Mouse (Mus musculus) forebrain, embryonic 11.5 days (tissue): ENCODE data around the gene Hhatl. TPM values are rescaled to one million over a fixed set of nuclear protein-coding genes. Genes with fewer than 3 reads are reported as not detected.

Experiments
- ATAC-seq: fragments of 200-750 bp; cut with Nextera tagmentation; replicated peaks from 2 replicates; pipeline ENCODE4 v1.8.0; 2017; ENCODE audit warnings: moderate TSS enrichment; ENCODE audit not compliant: low FRiP score
- DNase-seq: peaks from one replicate; pipeline ENCODE4 v3.0.0-alpha.2; 2017; ENCODE audit warnings: low spot score
- H3K27ac ChIP-seq: fragments of 300-500 bp; sonication (generic); 2 replicates; pipeline ENCODE4 v1.5.1; 2014; ENCODE audit warnings: low read depth, low read length
- H3K27me3 ChIP-seq: fragments of 300-500 bp; sonication (generic); 2 replicates; pipeline ENCODE4 v1.6.1; 2014; ENCODE audit warnings: mild to moderate bottlenecking, low read length, mixed read lengths; ENCODE audit not compliant: control insufficient read depth, insufficient read depth
- H3K36me3 ChIP-seq: fragments of 300-500 bp; sonication (generic); 2 replicates; pipeline ENCODE4 v1.6.1; 2014; ENCODE audit warnings: mild to moderate bottlenecking, low read length, moderate library complexity, mixed read lengths; ENCODE audit not compliant: control insufficient read depth, insufficient read depth
- H3K4me1 ChIP-seq: fragments of 300-500 bp; sonication (generic); replicated peaks from 2 replicates; pipeline ENCODE4 v1.6.1; 2014; ENCODE audit warnings: low read length, mixed read lengths; ENCODE audit not compliant: control insufficient read depth, insufficient read depth
- H3K4me2 ChIP-seq: fragments of 300-500 bp; sonication (generic); 2 replicates; pipeline ENCODE4 v1.6.1; 2014; ENCODE audit warnings: low read depth, mild to moderate bottlenecking, low read length, moderate library complexity, mixed read lengths; ENCODE audit not compliant: severe bottlenecking
- H3K4me3 ChIP-seq: fragments of 300-500 bp; sonication (generic); 2 replicates; pipeline ENCODE4 v1.5.1; 2014; ENCODE audit warnings: low read depth, low read length
- H3K9ac ChIP-seq: fragments of 300-500 bp; sonication (generic); 2 replicates; pipeline ENCODE4 v1.6.1; 2014; ENCODE audit warnings: low read length
- H3K9me3 ChIP-seq: fragments of 300-500 bp; sonication (generic); 2 replicates; pipeline ENCODE4 v1.6.1; 2016; ENCODE audit warnings: low read length, mixed read lengths; ENCODE audit not compliant: control insufficient read depth
- WGBS: fragments of 180-500 bp; shearing (Covaris S2); extraction: QIAGEN DNeasy Blood & Tissue Kit; methylation state at CpG from one replicate; pipeline ENCODE4 v1.1.7; 2014; 5-methylcytosine and 5-hydroxymethylcytosine counted together
- polyA plus RNA-seq: library from polyadenylated mRNA; unstranded; fragments of >200 nt; fragmentation: Nextera tagmentation; extraction: Ambion mirVana; gene quantifications from 2 replicates; pipeline ENCODE4 v1.2.1, GENCODE M21; 2014

The Hhatl gene
- polyA plus RNA-seq, 1 experiment from 2014 or later = 0.11 TPM

DNA sequence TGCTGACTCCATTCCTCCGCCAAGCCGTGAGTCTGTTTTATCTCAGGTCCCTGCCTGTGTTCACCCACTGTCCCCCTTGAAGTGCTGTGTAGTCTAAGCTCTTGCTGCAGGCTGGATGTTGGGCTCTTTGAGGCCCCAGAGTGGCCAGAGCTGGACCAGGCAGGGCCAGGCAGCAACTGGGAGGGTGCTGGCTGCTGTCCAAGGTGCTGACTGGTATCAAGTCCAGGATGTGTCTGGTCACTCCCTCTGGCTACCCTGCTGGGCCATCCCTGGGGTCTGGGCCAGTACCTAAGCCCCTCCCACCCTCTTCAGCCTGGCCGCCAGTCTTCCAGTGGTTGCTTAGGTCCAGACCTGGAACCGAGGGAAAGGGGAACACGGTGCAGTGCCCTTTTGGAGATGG is 1.1 kb downstream of the Hhatl start:
- Histone ChIP-seq H3K27me3 (no peaks in the 10 kb centered on the region), H3K27ac (no peak overlapping the region), H3K36me3 (no peaks in the 10 kb centered on the region), H3K9me3 (no peaks in the 10 kb centered on the region), H3K4me2 (no peak overlapping the region), H3K4me3 (no peak overlapping the region), H3K4me1 (no peaks in the 10 kb centered on the region), H3K9ac (no peak overlapping the region)
- WGBS = 13% methylated on average over 5 of the region's 5 CpGs
- ATAC-seq (no peak), DNase-seq (peak; percentile 77)

DNA sequence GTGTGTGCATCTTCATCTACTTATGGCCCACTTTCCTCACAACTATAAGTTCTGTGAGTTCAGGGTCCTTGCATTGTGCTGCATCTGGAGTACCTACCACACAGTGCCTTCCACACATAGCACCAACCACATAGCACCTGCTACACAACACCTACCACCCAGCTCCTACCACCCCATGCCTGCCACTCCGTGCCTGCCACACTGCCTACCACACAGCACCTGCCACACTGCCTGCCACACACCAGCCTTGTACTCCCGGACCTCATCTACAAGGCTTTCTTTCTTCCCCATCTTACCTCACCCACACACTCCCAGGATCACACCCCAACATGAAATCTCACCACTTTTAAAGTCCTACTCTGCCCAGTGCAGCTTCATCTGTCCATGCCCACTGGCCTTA is 5.9 kb downstream of the Hhatl start:
- 82% methylated on average over 2 of the region's 2 CpGs for WGBS
- Histone ChIP-seq H3K9me3 (no peaks in the 10 kb centered on the region), H3K9ac (no peak overlapping the region), H3K4me1 (no peaks in the 10 kb centered on the region), H3K4me2 (no peak overlapping the region), H3K27ac (no peak overlapping the region), H3K36me3 (no peaks in the 10 kb centered on the region), H3K27me3 (no peaks in the 10 kb centered on the region), H3K4me3 (no peak overlapping the region)
- no peak for ATAC-seq
- no peak for DNase-seq

DNA sequence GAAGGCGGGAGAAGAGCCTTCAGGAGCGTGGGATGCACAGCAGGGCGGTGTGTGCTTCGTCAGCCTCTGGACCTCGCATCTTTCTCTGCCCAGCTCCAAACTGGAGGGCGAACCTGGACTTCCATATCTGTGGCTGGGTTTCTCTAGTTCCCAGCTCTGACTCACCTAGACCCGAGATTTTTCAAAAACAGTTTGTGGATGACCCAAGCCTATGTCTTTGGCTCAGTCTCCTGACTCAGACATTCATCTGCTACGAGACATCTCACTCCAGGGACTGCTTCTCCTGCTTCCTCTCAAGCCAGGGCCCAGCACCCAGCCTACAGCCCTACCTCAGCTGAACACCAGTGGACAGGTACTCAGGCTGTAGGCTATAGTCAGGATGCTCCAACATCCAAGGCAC is 7.0 kb downstream of the Hhatl start:
- no peak overlapping the region for H3K4me2 ChIP-seq
- H3K9me3 ChIP-seq = no peaks in the 10 kb centered on the region
- no peak for DNase-seq
- H3K27me3 ChIP-seq = no peaks in the 10 kb centered on the region
- H3K36me3 ChIP-seq = no peaks in the 10 kb centered on the region
- H3K4me3 ChIP-seq = no peak overlapping the region
- no peaks in the 10 kb centered on the region for H3K4me1 ChIP-seq
- no peak overlapping the region for H3K27ac ChIP-seq
- 81% methylated on average over 8 of the region's 8 CpGs for WGBS
- no peak overlapping the region for H3K9ac ChIP-seq
- ATAC-seq = no peak

DNA sequence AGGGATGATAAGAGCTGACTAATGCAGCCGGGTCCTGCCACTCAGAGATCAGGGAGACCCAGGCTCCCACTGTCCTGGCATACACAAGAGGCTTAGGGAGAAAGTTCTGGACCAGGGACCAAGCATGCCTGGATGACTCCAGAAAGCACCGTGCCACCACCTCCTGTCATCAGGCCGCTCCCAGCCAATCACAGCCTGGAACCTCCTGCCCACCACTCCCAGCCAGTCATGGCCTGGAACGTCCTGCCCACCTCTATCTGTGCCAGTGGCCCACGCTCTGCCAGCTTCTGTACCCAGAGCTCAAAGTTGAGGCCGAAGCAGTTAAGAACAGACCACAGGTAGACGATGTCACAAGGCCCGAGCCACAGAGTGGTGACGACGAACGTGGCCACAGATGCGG is 7.5 kb downstream of the Hhatl start:
- DNase-seq (no peak), ATAC-seq (no peak)
- Histone ChIP-seq H3K9ac (no peak overlapping the region), H3K27ac (no peak overlapping the region), H3K4me1 (no peaks in the 10 kb centered on the region), H3K27me3 (no peaks in the 10 kb centered on the region), H3K4me2 (no peak overlapping the region), H3K9me3 (no peaks in the 10 kb centered on the region), H3K36me3 (no peaks in the 10 kb centered on the region), H3K4me3 (no peak overlapping the region)
- 89% methylated on average over 12 of the region's 12 CpGs for WGBS

DNA sequence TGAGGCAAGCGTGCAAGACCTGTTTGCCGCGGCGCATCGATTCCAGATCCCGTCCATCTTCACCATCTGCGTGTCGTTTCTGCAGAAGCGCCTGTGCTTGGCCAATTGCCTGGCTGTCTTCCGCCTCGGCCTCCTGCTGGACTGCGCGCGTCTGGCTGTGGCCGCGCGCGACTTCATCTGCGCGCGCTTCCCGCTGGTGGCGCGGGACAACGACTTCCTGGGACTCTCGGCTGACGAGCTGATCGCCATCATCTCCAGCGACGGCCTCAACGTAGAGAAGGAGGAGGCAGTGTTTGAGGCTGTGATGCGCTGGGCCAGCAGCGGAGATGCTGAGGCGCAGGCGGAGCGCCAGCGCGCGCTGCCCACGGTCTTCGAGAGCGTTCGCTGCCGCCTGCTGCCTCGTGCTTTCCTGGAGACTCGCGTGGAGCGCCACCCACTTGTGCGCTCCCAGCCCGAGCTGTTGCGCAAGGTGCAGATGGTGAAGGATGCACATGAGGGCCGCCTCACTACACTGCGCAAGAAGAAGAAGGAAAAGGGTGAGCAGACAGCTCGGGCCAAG is 14.2 kb downstream of the Hhatl start:
- Histone ChIP-seq H3K27ac (no peak overlapping the region), H3K36me3 (no peaks in the 10 kb centered on the region), H3K4me3 (peak overlapping the region; percentile 22; the same call in 1 of the 2 replicates), H3K4me1 (peaks cover 3% of the 10 kb centered on the region; the same call in 1 of the 2 replicates), H3K9me3 (no peaks in the 10 kb centered on the region), H3K9ac (no peak overlapping the region), H3K4me2 (peak overlapping the region; percentile 49), H3K27me3 (peaks cover 24% of the 10 kb centered on the region)
- 19% methylated on average over 54 of the region's 54 CpGs for WGBS
- no peak for DNase-seq
- no peak for ATAC-seq

DNA sequence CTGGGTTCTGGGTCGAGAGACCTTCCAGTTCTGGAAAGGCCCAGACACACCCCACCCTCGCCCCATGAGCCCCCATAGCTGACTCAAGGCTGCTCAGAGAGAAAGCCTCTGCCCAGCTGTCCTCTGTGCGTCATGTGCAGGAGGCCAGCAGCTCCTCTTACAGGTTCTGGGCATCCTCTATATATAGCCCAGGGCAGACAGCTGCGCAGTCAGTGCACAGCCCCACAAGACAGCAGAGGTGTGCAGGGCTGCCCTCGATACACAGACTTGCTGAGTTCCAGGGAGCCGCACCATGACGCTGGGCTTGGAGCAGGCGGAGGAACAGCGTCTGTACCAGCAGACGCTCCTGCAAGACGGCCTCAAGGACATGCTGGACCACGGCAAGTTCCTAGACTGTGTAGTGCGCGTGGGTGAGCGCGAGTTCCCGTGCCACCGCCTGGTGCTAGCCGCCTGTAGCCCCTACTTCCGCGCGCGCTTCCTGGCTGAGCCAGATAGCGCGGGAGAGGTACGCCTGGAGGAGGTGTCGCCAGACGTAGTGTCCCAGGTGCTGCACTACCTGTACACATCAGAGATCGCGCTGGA is 14.7 kb downstream of the Hhatl start, which contains the start of gene Klhl40:
Klhl40 (plus strand) TSS at position 124 of the 582 bp plus-strand sequence.
- peak within 1 kb of the TSS; percentile 49 for H3K4me2 ChIP-seq
- no peak within 1 kb of the TSS for H3K9ac ChIP-seq
- DNase-seq = no peak
- H3K4me1 ChIP-seq = peaks cover 3% of the 10 kb centered on the region; the same call in 1 of the 2 replicates
- whole genome bisulfite sequencing = 17% methylated on average over 30 of the region's 30 CpGs
- H3K27me3 ChIP-seq = peaks cover 24% of the 10 kb centered on the region
- no peaks in the 10 kb centered on the region for H3K36me3 ChIP-seq
- no peak for ATAC-seq
- H3K4me3 ChIP-seq = peak within 1 kb of the TSS; percentile 22; the same call in 1 of the 2 replicates
- no peaks in the 10 kb centered on the region for H3K9me3 ChIP-seq
- no peak within 1 kb of the TSS for H3K27ac ChIP-seq

DNA sequence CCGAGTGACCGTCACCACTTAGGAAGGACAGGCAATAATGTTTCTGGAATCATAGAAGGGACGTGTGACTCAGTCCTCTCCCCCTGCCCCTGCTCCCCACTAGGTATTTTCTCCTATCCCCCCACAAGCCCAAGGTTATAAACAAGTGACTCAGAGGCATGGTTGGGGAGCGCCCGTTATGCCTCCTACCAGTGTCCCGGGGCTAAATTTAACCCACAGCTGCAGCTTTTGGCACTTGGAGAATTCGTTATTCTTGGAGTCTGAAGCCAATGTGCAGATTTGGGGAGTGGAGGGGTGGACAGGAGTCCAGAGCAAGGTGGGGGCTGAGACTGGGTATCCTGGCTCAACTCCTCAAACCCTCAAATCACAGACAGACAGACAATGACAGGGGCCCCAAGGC is 15.8 kb downstream of the Hhatl start:
- Histone ChIP-seq H3K36me3 (no peaks in the 10 kb centered on the region), H3K4me2 (no peak overlapping the region), H3K9ac (no peak overlapping the region), H3K27me3 (peaks cover 24% of the 10 kb centered on the region), H3K4me3 (no peak overlapping the region), H3K4me1 (peaks cover 3% of the 10 kb centered on the region; the same call in 1 of the 2 replicates), H3K27ac (no peak overlapping the region), H3K9me3 (no peaks in the 10 kb centered on the region)
- WGBS = 84% methylated on average over 7 of the region's 7 CpGs
- ATAC-seq (no peak), DNase-seq (no peak)

DNA sequence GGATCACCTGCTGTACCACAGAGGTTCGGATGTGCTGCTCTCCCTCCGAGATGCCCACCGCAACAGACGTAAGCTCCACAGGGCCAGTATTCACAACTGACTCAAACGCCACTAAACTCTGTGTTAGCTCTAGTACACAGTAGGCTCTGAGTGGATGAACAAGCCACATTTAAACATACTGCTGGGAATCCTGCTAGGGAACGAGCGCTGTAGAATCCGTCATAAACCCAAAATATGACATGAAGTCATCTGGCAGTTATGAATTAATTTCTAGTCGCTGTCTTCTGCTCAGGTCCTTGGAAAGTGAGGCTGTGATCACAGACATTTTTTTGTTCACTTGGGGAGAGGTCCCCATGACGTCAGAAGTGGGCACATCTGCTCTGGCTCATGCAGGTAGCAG is 16.4 kb downstream of the Hhatl start:
- ATAC-seq (no peak), DNase-seq (no peak)
- H3K4me2 ChIP-seq = no peak overlapping the region
- no peaks in the 10 kb centered on the region for H3K36me3 ChIP-seq
- H3K9me3 ChIP-seq = no peaks in the 10 kb centered on the region
- no peak overlapping the region for H3K27ac ChIP-seq
- H3K4me1 ChIP-seq = peaks cover 3% of the 10 kb centered on the region; the same call in 1 of the 2 replicates
- 83% methylated on average over 10 of the region's 10 CpGs for WGBS
- no peak overlapping the region for H3K4me3 ChIP-seq
- peaks cover 24% of the 10 kb centered on the region for H3K27me3 ChIP-seq
- H3K9ac ChIP-seq = no peak overlapping the region

DNA sequence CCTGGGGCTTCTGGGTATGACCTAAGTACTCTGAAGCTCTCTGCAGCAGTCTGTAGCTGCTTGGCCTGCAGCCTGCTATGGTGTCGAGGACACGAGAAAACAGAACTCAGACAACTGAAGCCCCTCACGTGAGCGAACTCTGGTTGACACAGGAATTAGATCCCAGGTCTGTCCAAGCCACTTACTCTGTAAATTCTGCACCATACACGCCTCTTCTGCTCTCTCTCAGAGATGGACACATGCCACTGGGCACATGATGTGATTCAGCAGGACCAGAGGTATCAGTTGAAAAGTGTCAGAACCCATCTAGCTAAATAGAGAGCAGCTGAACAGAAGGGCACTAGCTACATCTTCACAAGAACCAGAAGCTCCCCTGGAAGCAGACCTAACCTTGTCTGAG is 19.9 kb downstream of the Hhatl start:
- Histone ChIP-seq H3K36me3 (no peaks in the 10 kb centered on the region), H3K4me3 (no peak overlapping the region), H3K9me3 (no peaks in the 10 kb centered on the region), H3K4me2 (no peak overlapping the region), H3K9ac (no peak overlapping the region), H3K4me1 (no peaks in the 10 kb centered on the region), H3K27me3 (peaks cover 6% of the 10 kb centered on the region; the same call in 1 of the 2 replicates), H3K27ac (no peak overlapping the region)
- no peak for DNase-seq
- WGBS = 74% methylated on average over 5 of the region's 5 CpGs
- ATAC-seq = no peak
